Mouse (Mus musculus) stomach, embryonic 15.5 days (tissue): ENCODE measurements around the gene Cdc16. TPM values are rescaled to one million over a fixed set of nuclear protein-coding genes. Genes with fewer than 3 reads are reported as not detected.

Experiments
- polyA plus RNA-seq: library from polyadenylated mRNA; unstranded; fragments of >200 nt; fragmentation: Nextera tagmentation; extraction: Ambion mirVana; gene quantifications from 2 replicates; pipeline ENCODE4 v1.2.1, GENCODE M21; 2015

Gene Cdc16
- polyA plus RNA-seq, 1 experiment from 2014 or later, result 151 TPM

Other genes starting within 250 kb of the Cdc16 start
- not detected in 2 replicates for gene 1700029H14Rik, start 195.2 kb upstream of the Cdc16 start, polyA plus RNA-seq
- gene Rasa3, start 80.1 kb upstream of the Cdc16 start, polyA plus RNA-seq, result 26.0 and 27.0 TPM in 2 replicates
- gene Cfap97d2, start 51.8 kb upstream of the Cdc16 start, polyA plus RNA-seq, result not detected in 2 replicates
- 41.4 and 41.6 TPM in 2 replicates for gene Upf3a, start 27.9 kb downstream of the Cdc16 start, polyA plus RNA-seq
- not detected in 2 replicates for gene AF366264, start 80.7 kb downstream of the Cdc16 start, polyA plus RNA-seq
- 26.9 and 27.9 TPM in 2 replicates for gene Champ1, start 112.0 kb downstream of the Cdc16 start, polyA plus RNA-seq
- 46.2 and 53.4 TPM in 2 replicates for gene Coprs, start 132.6 kb downstream of the Cdc16 start, polyA plus RNA-seq